Mouse (Mus musculus) limb, embryonic 14.5 days (tissue): ENCODE measurements around the gene Olfr1386. TPM values are rescaled to one million over a fixed set of nuclear protein-coding genes. Genes with fewer than 3 reads are reported as not detected.
"Not testable (repeated sequence)": the region's sequence is repeated elsewhere in the genome, so short reads cannot be mapped to it uniquely, and the experiment has no call there.

Experiments
- ATAC-seq: fragments of 200-750 bp; cut with Nextera tagmentation; 2 replicates; pipeline ENCODE4 v1.8.0; 2017; ENCODE audit warnings: low read depth, moderate number of reproducible peaks, moderate TSS enrichment; ENCODE audit not compliant: low FRiP score
- DNase-seq: peaks from one replicate; pipeline ENCODE4 v3.0.0-alpha.2; 2015; ENCODE audit warnings: low spot score
- H3K27ac ChIP-seq: fragments of 300-500 bp; sonication (generic); replicated peaks from 2 replicates; pipeline ENCODE4 v1.5.1; 2014; ENCODE audit warnings: low read depth, mild to moderate bottlenecking, low read length, moderate library complexity, mixed read lengths
- H3K27me3 ChIP-seq: fragments of 300-500 bp; sonication (generic); 2 replicates; pipeline ENCODE4 v1.6.1; 2014; ENCODE audit warnings: low read length, mixed read lengths; ENCODE audit not compliant: control insufficient read depth, insufficient read depth
- H3K36me3 ChIP-seq: fragments of 300-500 bp; sonication (generic); 2 replicates; pipeline ENCODE4 v1.6.1; 2014; ENCODE audit warnings: mild to moderate bottlenecking, low read length, moderate library complexity, mixed read lengths; ENCODE audit not compliant: control insufficient read depth, insufficient read depth
- H3K4me1 ChIP-seq: fragments of 300-500 bp; sonication (generic); 2 replicates; pipeline ENCODE4 v1.6.1; 2014; ENCODE audit warnings: antibody characterized with exemption, low read length, mixed read lengths; ENCODE audit not compliant: control insufficient read depth, insufficient read depth
- H3K4me2 ChIP-seq: fragments of 300-500 bp; sonication (generic); replicated peaks from 2 replicates; pipeline ENCODE4 v1.6.1; 2014; ENCODE audit warnings: low read depth, mild to moderate bottlenecking, low read length, moderate library complexity; ENCODE audit not compliant: severe bottlenecking
- H3K4me3 ChIP-seq: fragments of 300-500 bp; sonication (generic); replicated peaks from 2 replicates; pipeline ENCODE4 v1.5.1; 2014; ENCODE audit warnings: low read length
- H3K9ac ChIP-seq: fragments of 300-500 bp; sonication (generic); 2 replicates; pipeline ENCODE4 v1.6.1; 2014; ENCODE audit warnings: mild to moderate bottlenecking, low read depth, low read length, moderate library complexity; ENCODE audit not compliant: severe bottlenecking
- H3K9me3 ChIP-seq: fragments of 300-500 bp; sonication (generic); 2 replicates; pipeline ENCODE4 v1.6.1; 2016; ENCODE audit warnings: low read length; ENCODE audit not compliant: control insufficient read depth
- POLR2A ChIP-seq: fragments of 200-500 bp; IDR thresholded peaks from 2 replicates; pipeline ENCODE4 v1.8.0; 2012; ENCODE audit warnings: inconsistent platforms, mild to moderate bottlenecking, moderate library complexity, borderline replicate concordance; ENCODE audit not compliant: insufficient read depth, insufficient read length; ENCODE audit errors: extremely low read depth
- WGBS: fragments of 180-500 bp; shearing (Covaris S2); extraction: QIAGEN DNeasy Blood & Tissue Kit; methylation state at CpG from one replicate; pipeline ENCODE4 v1.1.7; 2014; 5-methylcytosine and 5-hydroxymethylcytosine counted together
- polyA plus RNA-seq, 2 experiments: library from polyadenylated mRNA; depleted of rRNA in 1 of 2; stranded (reverse) in 1 of 2; unstranded in 1 of 2; fragments of >200 nt; fragmentation: Nextera tagmentation in 1 of 2; extraction: Ambion mirVana in 1 of 2; gene quantifications; 2 replicates each; pipeline versions ENCODE4 v1.2.1 to v1.2.3; 2012 to 2014

The Olfr1386 gene
- not detected in 2 replicates for polyA plus RNA-seq (2012; rRNA removed)
- not detected in 2 replicates for polyA plus RNA-seq (2014; fragmentation: Nextera tagmentation; extraction: Ambion mirVana)

DNA sequence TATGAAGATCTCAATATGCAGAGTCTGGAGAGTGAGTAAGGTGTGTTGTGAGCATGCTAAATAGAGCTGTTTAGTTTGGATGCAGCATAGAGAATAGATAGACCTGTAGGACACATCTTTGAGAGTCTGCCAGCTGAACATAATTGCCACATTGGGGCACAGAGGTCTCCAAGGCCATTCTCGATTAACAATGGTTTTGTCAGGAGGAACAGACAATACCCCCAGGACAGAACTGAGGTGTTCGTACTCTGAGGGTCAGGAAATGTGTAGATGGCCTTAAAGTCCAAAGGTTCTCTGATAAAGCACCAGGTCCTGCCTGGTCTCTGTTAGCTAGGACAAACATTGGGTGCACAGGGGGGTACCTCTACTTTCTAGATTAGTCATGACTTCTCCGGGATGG, at the start of gene Olfr1386:
Gene Olfr1386, plus strand, starts transcription at position 301 of the 400 bp plus-strand sequence.
- ATAC-seq, H3K4me1 ChIP-seq, H3K27me3 ChIP-seq, H3K9me3 ChIP-seq, H3K4me2 ChIP-seq, H3K4me3 ChIP-seq, H3K9ac ChIP-seq, DNase-seq, H3K27ac ChIP-seq, H3K36me3 ChIP-seq: not testable (repeated sequence)
- WGBS = 92% methylated on average over 2 of the region's 3 CpGs

DNA sequence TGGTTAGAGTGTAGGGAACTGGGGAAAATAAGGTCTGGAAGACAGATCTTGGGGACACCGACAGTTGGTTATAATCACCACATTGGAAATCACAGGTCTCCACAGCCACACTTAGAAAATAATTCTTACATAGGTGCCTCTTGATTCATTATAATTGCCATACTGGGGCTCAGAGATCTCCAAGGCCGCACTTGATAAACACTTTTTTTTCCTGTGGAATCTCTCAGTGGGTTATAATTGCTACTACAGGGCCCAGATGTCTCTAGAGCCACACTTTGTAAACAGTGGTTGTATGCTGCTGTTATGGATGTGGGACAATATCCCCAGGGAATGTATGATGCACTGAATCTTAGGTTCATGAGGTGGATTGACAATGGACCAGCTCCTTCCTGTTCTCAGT, 42.1 kb upstream of the Olfr1386 start, which contains the start of gene Olfr1389:
Gene Olfr1389, plus strand, starts transcription at position 301 of the 400 bp plus-strand sequence.
- no peak within 1 kb of the TSS for H3K4me3 ChIP-seq
- H3K9me3 ChIP-seq = no peaks in the 10 kb centered on the region
- 87% methylated on average over 2 of the region's 2 CpGs for WGBS
- no peak for ATAC-seq
- DNase-seq = no peak
- H3K4me2 ChIP-seq = no peak within 1 kb of the TSS
- no peak within 1 kb of the TSS for H3K27ac ChIP-seq
- no peak for TF ChIP-seq POLR2A
- no peaks in the 10 kb centered on the region for H3K36me3 ChIP-seq
- no peaks in the 10 kb centered on the region for H3K4me1 ChIP-seq
- H3K9ac ChIP-seq = no peak within 1 kb of the TSS
- H3K27me3 ChIP-seq = no peaks in the 10 kb centered on the region

DNA sequence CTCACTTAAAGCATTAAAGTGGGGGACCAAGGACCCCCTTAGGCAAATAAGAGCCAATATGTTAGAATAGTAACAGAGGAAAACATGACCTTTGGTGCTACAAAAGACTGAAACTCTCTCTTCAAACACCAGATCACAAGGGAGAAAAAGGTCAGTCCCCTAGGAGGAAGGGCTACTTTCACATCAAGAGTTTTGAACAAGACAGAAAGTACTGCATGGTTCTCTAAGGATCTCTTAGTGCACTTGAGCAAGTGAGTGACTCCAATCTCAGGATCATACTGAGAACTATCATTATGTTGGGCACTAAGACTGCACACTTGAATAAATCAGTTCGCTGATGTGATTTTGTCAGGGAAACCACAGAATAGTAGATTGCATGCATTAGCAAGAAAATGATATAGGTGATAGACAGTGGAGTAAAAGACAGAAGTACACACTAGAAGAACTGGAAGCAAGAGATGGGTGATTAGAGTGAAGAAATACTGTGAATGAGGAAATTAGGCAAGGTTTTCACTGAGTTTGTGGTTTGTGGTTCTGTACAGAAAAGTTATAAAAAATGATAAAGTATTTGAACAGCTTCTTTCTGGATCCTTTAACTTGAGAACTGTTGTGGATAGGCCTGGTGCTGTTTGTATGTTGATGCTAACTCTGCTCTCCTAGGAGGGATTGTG, 39.5 kb upstream of the Olfr1386 start:
- TF ChIP-seq POLR2A = no peak
- Histone ChIP-seq H3K27me3 (no peaks in the 10 kb centered on the region), H3K4me2 (no peak overlapping the region), H3K27ac (no peak overlapping the region), H3K9ac (no peak overlapping the region), H3K4me3 (no peak overlapping the region), H3K36me3 (no peaks in the 10 kb centered on the region), H3K9me3 (no peaks in the 10 kb centered on the region), H3K4me1 (no peaks in the 10 kb centered on the region)
- ATAC-seq (no peak), DNase-seq (no peak)
- WGBS = 86% methylated on average over 1 of the region's 1 CpGs

DNA sequence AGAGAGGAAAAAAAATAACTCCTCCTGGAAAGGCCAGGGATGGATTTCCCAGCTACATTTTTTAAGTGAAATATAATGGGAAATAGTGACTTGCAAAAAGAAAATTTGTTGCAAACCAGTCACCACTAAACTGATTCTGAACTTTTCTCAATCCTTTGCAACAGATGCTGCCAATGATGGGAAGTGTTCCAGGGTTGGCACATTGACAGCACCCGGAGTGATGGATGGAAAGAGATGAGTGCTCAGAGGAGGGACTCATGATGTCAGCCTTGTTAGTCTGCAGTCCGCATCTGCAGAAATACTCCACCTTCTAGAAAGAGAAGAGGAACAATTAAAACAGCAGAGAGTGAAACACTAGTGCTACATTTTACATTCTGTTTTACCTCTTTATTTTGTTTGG, 35.2 kb upstream of the Olfr1386 start:
- no peaks in the 10 kb centered on the region for H3K9me3 ChIP-seq
- no peak overlapping the region for H3K9ac ChIP-seq
- DNase-seq = no peak
- H3K4me2 ChIP-seq = no peak overlapping the region
- H3K4me1 ChIP-seq = no peaks in the 10 kb centered on the region
- no peak overlapping the region for H3K4me3 ChIP-seq
- no peaks in the 10 kb centered on the region for H3K27me3 ChIP-seq
- no peak for TF ChIP-seq POLR2A
- no peak for ATAC-seq
- WGBS = 87% methylated on average over 2 of the region's 2 CpGs
- H3K27ac ChIP-seq = no peak overlapping the region
- H3K36me3 ChIP-seq = no peaks in the 10 kb centered on the region

DNA sequence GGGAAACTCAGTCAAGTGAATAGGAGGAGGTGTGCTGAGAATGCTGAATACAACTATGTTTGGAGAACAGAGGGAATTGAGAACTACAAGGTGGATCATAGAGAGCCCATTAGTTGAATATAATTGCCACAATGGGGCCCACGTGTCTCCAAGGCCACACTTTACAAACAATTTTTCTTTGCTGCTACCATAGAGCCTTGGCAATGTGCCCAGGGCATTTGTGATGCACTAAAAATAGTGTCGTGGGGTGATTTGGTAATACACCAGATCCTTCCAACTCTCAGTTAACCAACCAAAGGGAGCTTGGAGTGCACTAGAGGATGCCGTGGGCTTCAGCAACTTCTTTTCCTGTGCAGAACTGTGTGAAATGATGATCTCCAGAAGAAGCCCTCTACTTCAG, 28.4 kb upstream of the Olfr1386 start, which contains the start of gene Olfr1388:
Gene Olfr1388, plus strand, starts transcription at position 214 of the 400 bp plus-strand sequence.
- H3K27me3 ChIP-seq = no peaks in the 10 kb centered on the region
- H3K36me3 ChIP-seq = no peaks in the 10 kb centered on the region
- DNase-seq (no peak), ATAC-seq (no peak)
- H3K9ac ChIP-seq = no peak within 1 kb of the TSS
- H3K27ac ChIP-seq = no peak within 1 kb of the TSS
- no peak for TF ChIP-seq POLR2A
- H3K4me2 ChIP-seq = no peak within 1 kb of the TSS
- 77% methylated on average over 3 of the region's 3 CpGs for WGBS
- no peak within 1 kb of the TSS for H3K4me3 ChIP-seq
- H3K4me1 ChIP-seq = no peaks in the 10 kb centered on the region
- H3K9me3 ChIP-seq = no peaks in the 10 kb centered on the region
